Mouse (Mus musculus): Measurements from ENCODE around the gene Ddr2.

Ddr2 gene

DNA sequence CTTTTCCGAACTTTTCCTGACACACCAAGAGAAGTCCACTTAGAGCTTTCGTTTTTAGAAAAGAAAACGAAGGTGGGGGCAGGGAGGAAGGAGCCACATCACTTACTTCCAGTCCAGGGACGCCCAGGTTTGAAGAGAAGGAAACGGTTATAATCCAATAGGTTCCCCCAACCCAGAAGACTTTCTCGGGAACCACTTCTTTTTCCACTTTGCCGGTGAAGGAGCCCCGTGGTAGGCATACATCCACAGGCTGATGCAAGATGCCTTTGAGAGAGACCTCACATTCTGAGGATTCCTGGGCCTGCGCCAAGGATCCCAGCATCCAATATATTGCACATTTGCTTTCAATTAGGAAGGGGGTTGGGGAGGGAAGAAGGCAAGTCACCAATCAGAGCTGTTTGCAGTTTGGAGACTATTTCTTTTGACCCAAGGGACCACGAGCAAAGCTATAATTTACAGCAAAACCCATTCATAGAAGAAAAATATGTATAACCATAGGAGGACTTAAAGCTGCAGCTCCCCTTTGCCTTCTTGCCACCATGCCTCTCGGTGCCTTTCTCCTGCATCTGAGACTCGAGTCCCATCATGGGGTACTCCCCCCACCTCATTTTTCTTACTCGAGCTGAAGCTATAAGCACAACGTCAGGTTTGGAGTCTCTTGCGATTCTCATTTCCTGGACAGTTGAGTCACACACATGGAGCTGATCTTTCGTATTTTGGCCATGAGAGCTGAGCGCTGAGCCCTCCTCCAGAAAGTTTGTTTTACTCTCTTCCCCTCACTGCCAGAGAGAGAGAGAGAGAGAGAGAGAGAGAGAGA lies at the start of gene Ddr2:
Gene Ddr2, minus strand, starts transcription at position 247 of the 817 bp plus-strand sequence.
- no peak for DNase-seq (ENCODE audit: low spot score in 2 of 2)

DNA sequence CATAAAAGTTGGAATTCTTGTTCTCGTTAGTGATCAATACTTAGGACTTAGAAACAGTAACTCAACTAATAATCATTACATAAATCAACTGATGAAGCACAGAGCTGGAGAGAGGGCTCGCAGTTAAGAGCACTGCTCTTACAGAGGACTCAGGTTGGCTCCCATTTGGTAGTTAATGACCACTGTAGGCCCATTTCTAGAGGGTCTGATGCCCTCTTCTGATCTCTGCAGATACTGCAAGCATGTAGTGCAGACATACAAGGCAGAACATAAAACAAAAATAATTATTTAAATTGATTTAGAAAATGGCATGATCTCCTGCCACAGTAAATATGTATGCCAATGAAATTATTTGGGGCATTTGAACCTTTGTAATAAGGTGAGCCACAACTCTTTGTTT lies 49.1 kb upstream of the Ddr2 start:
- DNase-seq (ENCODE audit: low spot score in 2 of 2), result no peak

DNA sequence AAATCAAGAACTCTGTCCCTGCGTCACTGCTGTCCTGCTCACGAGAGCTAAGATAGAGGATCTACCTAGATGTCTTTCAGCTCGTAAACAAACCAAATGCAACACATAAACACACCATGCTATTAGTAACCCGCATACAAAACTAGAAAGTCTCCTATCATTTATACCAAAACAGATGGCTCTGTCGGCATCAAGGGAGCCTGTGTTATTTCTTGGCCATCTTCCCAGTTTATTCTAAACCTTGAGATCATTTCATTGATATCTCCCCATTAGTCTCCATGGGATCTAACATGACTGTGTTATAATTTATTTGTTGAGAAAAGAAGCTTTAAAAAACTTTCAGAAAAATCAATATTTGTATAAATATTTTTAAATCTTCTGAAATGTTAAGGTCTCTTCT lies 45.2 kb upstream of the Ddr2 start:
- DNase-seq (ENCODE audit: low spot score in 2 of 2), result no peak

DNA sequence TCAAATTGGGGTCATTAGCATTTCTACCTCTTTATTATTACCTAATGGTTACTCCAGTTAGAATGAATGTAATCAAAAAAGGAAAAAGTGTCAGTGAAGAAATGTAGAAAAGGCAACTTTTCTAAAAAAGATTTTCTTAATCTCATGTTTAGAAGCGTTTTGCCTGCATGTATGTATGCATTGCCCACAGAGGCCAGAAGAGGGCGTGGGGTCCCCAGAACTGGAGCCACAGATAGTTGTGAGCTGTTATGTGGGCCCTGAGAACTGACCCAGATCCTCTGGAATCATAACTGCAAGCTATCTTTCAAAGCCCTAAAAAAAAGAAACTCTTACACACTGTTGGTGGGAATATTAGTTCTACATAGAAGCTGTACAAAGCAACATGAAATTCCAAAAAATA lies 44.7 kb upstream of the Ddr2 start:
- DNase-seq (ENCODE audit: low spot score in 2 of 2), result no peak

DNA sequence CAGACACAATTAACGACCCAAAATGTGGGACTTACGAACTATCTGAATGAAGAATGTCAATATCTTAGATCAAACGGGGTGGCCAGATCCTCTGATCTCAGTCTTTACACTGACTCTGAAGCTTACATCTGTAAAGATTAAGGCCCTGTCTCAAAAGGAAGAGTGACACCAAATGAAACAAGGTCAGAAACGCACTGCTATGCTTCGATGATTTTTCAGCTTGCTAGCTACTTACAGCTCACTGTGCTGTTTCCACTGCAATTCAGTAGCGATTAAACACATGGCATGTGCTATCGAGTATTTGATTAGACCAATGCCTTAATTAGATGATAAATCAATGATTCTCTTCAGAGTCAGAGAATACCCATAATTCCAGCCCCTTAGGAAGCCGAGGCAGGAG lies 43.4 kb upstream of the Ddr2 start:
- DNase-seq (ENCODE audit: low spot score in 2 of 2), result no peak

DNA sequence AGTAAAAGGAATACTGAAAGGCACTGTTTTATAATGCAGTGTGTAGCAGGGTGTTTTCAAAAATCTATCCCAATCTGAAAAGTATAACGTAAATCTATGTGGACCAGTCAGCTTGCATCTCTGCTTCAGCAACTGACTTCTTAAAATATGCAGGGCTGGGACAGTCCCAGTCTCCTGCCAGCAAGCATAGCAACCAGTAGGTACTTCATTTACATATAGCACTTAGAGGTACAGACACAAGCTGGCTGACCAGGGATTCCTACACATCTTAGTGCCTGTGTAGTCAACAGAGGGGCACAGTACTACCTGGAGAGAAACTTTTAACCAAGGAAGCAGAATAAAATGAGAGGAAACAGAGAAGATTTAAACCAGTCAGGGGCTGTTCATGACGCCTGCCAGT lies 42.0 kb upstream of the Ddr2 start:
- no peak for DNase-seq (ENCODE audit: low spot score in 2 of 2)

DNA sequence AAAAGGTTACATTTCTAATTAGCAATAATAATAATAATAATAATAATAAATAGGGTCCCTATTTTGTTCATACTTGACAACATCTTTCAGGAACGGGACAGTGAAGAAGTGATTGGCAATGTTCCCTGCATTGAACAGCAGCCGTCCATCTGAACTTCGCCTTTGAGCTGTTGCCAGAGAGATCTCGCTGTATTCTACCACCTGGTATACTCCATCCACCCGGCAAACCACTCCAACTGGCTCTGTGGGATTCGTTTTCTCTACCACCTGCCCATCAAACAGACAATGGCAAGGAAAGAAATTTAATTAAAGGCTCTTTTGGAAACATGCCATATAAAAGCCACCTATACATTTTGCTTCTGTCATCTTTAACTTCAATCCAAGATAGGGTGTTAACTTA lies 40.3 kb upstream of the Ddr2 start:
- no peak for DNase-seq (ENCODE audit: low spot score in 2 of 2)

DNA sequence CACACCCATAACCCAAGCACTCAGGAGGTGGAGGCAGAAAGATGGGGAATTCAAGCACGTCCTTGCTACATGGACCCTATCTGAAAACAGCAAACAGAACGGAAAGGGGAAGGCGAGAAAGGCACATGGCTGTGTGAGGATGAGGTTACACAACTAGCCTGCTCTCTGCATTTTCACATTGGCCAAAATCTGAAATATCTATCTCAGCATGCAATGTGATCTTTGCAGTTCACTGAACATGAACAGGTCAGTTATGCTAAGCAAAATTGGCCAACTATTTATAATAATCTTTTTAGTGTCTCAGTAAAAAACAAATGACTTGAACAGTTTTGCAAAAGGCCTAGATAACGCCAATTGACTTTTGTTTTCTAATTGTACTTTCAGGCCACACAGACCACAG lies 39.2 kb upstream of the Ddr2 start:
- no peak for DNase-seq (ENCODE audit: low spot score in 2 of 2)

DNA sequence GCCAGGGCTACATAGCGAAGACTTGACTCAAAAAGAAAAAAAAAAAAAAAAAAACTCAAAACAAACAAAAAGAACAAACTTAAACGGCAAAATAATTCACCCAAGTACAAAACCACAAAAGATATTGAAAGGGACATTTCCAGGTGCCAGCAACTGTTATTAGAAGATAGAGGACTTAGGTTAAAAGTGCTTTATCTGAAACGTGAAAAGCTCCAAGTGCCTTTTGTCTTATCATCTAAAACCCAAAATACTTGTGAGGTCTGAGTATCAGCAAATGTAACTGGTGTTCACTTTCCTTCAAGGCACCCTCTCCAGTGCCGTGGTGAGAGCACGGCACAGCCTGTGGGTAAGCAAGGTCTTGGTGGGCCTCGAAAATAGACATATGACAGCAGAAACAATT lies 38.0 kb upstream of the Ddr2 start:
- no peak for DNase-seq (ENCODE audit: low spot score in 2 of 2)

DNA sequence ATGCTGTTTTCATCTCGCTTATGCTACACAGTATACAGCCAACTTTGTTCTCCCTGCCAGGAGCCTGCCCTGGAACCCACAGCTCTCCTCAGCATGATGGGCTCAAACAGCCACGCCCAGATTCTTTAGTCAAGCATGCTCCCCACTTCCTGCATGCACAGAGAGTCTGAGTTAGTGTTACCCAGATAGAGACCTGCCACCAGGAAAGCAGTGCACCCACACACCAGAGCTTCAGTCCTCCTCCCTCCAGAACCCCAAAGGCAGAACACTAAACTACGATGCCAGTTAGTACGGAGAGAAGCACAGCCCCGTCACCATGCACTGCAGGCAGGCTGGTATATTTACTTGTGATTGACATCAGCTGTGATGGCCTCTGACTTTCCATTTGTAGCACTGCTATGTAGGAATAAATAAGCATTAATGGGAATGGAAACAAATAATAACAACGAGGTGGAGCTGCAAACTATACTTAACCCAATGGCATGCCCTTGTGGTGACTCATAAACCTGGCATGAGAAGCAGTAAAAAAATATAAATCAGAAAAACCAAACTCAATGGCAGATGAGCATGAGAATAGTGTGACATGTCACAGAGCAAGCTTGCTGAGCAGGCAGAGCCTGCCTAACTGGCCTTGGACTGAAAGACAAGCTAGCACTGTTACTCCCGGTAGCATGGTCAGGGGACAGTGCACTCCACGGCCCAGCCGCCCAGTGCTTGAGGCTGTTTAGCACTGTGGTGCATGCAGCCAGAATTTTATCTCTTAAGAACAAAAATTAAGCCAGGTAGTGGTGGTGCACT lies 37.3 kb upstream of the Ddr2 start:
- DNase-seq (ENCODE audit: low spot score in 2 of 2), result no peak

DNA sequence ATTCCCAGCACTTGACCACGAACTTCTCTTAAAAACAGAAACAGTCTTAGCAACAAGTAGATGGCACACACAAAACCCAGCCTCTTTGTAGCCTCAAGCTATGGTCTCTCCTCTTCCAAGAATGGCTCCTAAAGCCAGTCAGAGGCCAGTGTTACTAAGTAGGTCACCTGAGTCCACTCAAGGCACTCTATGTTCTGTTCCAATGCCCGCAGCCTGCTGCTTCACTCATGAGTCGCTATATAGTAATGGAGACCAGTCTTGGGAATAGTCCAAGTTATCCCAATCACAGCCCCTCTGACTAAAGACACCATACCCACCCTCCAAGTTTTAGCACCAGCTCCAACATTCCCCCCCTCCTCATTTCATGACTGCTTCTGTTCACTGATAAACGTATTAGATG lies 35.0 kb upstream of the Ddr2 start:
- DNase-seq (ENCODE audit: low spot score in 2 of 2), result no peak

DNA sequence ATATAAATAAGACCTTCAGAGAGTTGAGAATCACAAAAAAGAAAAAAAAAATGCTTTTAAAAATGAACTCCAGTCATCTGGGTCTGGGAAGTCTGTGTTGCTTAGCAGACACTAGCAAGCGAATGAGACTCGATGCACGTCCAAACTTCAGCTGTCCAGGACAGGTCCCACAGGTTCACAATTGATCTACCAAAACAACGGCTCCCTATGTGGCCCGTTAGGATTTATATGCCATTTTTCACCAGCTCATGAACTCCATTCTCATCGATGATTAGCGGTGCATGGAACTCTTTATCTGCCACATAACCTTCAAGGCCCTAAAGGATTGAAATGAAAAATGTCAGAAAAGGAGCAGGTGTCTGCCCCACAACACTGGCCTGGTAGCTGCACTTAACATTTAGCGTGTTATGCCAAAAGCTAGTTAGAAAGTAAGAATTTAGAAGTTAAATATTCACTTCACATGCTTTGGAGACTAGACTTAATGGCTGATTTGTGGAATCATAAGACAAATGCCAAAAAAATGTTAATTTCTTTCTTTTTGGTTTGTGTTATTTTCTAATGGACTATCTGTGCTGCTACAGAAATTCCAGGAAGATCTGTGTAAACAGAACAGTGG lies 31.8 kb upstream of the Ddr2 start:
- no peak for DNase-seq (ENCODE audit: low spot score in 2 of 2)

DNA sequence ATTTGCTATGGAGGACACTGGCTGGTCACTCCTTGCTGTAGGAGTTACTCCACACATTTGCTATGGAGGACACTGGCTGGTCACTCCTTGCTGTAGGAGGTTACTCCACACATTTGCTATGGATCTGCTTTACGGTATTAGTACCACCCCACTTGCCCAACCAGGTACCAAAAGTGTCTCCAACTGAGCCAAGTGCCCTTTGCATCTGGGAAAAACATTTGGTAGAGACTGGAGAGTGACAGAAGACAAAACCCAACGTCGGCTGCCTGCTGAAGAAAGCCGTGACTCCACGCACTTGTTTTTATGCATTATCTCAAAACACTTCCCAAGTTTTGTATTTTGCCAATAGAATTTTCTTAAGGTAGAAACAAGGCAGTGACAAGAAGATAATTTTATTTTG lies 31.1 kb upstream of the Ddr2 start:
- no peak for DNase-seq (ENCODE audit: low spot score in 2 of 2)

DNA sequence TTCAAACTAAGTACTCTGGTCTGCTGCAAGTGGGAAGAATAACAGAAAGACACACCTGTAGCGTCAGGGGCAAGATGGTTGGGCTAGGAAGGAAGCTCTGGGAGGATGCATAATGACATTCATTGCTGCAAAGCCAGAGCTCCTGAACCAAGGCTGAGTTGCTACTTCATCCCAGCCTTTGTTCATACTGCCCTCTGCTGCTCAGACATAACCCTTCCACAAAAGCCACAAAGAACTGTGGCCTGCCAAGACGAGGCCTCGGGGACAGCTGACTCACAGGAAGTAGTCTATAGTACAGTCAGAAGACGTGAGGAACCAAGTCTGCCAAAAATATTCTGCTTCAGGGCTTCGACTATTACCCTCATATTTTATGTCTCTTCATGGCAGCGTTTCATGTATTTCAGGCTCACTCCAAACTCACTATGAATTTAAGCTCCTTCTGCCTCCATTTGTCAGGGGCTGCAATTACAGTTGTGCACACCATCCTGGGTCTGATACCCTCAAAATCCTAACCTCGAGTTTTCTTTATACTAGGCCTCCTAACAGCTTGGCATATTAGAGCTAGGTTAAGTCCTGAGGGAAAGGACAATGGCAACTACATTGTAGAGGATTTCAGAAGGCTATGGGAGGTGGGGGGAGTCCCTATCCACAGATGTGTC lies 25.9 kb upstream of the Ddr2 start:
- peak; percentile 66 to 80 for DNase-seq (ENCODE audit: low spot score in 2 of 2)

DNA sequence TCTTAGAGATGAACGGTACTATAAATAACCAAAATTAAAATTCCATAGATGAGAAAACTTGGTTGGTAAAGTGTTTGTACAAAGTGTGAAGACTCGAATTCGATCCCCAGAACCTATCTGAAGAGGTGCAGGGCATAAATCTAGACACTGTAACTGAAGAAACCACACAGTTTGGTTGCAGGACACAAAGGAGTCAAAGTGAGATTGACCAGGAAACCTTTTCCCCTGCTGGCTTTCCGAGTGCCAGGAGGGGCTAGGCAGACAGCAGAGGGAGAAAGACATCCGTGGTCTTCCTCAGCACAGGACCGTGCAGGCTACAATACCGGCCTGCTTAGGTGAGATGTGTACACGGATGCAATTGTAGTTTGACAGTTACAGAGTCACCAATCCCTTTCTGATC lies 23.7 kb upstream of the Ddr2 start:
- no peak for DNase-seq (ENCODE audit: low spot score in 2 of 2)

DNA sequence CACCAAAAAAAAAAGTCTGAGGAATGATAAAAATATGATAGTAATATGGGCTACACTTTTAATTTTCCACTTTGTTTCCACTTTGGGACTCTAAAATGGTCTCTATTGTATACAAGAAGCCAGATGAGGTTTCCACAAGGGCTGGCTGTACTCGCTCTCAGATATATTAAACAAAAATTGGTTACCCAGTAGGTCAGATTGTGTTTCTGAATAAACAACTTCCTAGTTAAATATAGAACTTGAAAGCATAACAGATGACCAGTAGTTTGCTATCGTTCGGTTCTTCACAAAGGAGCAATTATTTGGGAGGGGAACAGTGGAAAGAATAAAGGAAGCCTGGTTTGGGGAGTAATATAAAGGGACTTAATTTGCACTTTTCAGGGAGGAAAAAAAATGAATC lies 20.4 kb upstream of the Ddr2 start:
- no peak for DNase-seq (ENCODE audit: low spot score in 2 of 2)

DNA sequence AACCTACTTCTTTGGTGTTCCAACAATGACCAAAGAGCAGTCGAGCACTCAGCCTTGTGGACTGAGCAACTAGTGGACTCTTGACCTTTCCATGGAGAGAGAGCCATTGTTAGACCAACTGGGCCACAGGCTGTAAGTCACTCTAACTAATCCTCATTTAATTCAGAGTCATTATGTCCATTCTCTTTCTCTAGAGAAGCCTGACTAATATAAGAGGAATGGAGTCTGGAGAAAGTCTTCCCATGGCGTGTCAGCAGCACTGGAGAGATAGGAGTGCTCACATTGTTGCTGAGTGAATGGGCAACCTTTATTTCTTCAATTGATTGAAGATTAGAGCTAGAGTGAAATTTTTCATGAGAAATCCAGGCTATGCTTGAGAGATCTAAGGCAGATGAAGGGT lies 14.1 kb upstream of the Ddr2 start:
- no peak for DNase-seq (ENCODE audit: low spot score in 2 of 2)

DNA sequence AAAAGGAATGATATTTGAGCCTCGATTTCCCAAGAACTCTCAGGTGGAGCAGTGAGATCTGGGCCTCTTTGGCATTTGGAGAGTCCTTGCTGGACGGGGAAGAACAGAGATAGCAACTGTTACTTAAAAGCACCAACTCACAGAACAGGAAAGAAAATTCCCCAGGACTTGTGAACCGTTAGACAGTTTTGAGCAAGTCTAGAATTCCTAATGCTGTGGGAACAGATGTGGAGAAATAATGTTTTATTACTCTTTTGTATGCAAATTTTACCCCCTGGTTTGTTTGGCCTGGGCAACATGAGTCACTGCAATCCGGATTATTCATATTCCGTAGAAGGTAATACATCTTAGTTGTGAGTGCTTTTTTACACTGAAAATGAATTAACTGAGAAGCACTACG lies 3.1 kb upstream of the Ddr2 start:
- DNase-seq (ENCODE audit: low spot score in 2 of 2), result no peak

DNA sequence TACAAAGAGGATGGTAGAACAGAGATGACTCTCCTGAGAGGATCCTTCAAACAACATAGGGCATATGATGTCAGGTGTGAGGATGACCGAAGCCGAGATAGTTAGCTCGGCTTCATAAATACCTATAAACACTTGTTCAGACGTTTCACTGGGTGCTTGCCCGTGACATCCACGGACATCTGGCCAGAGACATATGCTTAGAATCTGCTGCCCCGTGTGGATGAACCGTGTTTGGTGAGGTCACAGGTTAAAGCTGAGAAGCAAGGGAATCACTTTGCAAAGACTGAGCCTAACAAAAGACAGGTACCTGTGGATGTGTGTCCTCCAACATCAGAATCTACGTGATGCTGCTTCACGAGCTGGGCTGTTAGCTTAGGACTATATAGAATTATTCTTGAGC lies 1.7 kb upstream of the Ddr2 start:
- no peak for DNase-seq (ENCODE audit: low spot score in 2 of 2)

DNA sequence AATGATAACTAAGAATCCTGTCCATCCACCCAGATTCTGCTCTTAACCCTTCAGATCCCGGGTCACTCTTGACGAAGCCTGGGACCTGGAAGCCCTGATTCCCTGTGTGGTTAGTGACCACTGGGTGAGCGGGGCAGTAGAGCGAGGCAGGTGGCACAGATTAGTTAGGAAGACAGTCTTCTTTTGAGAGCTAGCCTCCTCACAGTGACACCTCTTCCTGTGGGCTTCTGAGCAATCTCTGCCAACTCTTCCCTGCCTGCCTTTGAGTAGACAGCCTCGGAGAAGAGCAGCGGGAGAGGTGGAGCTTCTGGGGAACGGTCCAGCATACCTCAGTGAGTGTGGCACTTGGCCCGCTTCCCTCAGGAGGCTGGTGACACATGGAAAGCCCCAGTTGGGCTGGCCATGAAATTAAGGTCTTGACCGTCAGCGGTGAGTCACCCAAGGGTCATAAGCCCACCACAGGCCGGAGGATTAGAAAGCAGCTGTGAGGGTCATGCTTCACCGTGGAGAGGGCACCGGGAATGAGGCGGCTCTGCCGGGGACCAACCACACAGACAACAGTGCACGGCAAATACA lies 1.2 kb upstream of the Ddr2 start:
- DNase-seq (ENCODE audit: low spot score in 2 of 2), result no peak

DNA sequence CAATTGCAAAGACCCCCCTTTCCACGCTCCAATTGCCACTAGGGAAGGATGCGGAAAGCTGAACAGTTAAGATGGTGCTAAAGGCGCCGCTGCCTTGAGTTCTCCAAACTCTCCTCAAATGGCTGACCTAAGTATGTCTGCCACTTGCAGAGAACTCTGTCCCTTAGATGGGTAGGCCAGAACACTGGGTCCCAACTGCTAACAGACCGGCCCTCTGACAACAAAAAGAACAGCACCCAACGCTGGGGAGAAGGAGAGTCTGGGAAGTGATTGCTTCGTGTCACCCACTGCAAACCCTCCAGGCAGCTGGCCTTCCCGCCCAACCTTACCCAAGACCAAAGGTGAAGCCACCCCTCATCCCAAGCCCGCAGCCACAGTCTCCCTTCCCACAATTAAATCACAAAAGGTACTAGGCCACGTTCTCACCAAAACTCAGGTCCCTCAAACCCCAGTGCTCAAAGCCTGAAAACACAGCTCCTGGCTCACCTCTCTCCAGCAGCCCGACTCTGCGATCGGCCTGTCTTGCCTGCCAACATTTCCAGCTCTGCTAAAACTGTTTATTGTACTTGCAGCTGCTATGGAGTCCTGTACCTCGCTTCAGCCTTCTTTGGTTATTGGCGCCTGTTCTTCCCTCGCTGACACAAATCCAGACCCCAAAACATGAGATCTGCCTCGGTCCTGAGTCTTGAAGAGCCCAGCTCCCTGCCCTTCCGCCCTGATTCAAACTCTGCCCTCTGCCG lies 616 bp downstream of the Ddr2 start:
- no peak for DNase-seq (ENCODE audit: low spot score in 2 of 2)
